32 mouse cellular contexts compared by ENCODE assay signal in the genomic region with DNA sequence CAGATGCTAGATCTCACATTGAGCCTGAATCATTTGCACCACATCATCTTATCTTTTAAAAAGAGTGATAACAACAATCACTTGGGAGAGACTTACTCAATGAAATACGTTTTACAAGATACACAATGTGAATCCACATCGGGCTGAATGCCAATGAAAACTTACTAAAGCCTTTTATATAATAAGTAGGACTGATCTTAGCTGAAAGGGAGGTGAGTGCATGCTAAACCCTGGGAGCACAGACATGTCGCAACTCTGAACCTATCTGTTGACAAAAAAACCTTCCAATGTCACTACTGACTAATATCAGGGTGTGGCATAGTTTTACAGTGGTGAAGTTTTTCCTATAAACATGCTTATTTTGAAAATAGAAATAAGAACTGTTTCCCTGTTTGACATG. TPM values are rescaled to one million over a fixed set of nuclear protein-coding genes. Genes with fewer than 3 reads are reported as not detected.
A peak's percentile ranks its signal among the peaks of the same experiment; 100 is the strongest.
DNase-seq lines count a peak whose midpoint lies in the region; ATAC-seq and TF ChIP-seq lines count a peak whose summit lies in the region.
"Had no signal": no experiment of that assay in that cellular context is flagged by ENCODE, and none has a peak within 500 bp of the region (broad histone marks: within the 10 kb centered on the region; RNA-seq: fewer than 3 reads in every experiment).

No protein-coding gene starts in this region.

- no peak for ATAC-seq in embryonic facial prominence, embryonic 14.5 days (ENCODE audit: low read depth)
- ATAC-seq in lung, embryonic 14.5 days (ENCODE audit: insufficient read depth), result no peak
- no peak for ATAC-seq in forebrain, embryonic 13.5 days
- ATAC-seq: activated CD4-positive, CD25-positive, alpha-beta regulatory T cell, adult 4 months; forebrain, embryonic 14.5 days; forebrain, embryonic 16.5 days; Patski had no signal

- no peak overlapping the region for H3K4me3 ChIP-seq in embryonic facial prominence, embryonic 14.5 days (ENCODE audit: low read depth, low read length)
- H3K4me3 ChIP-seq in embryonic facial prominence, embryonic 10.5 days, result no peak overlapping the region
- H3K4me3 ChIP-seq in lung, embryonic 14.5 days (ENCODE audit: low read depth, low read length), result no peak overlapping the region
- H3K4me3 ChIP-seq in C2C12 (ENCODE audit: insufficient read depth, poor library complexity, severe bottlenecking), result no peak overlapping the region
- no peak overlapping the region for H3K4me3 ChIP-seq in forebrain, embryonic 13.5 days
- H3K4me3 ChIP-seq: embryonic facial prominence, embryonic 12.5 days; embryonic facial prominence, embryonic 15.5 days; erythroblast, embryonic 14.5 days had no signal

- no peaks in the 10 kb centered on the region for H3K27me3 ChIP-seq in embryonic facial prominence, embryonic 14.5 days (replicated peaks; ENCODE audit: control insufficient read depth, insufficient read depth, low read length)
- H3K27me3 ChIP-seq in embryonic facial prominence, embryonic 10.5 days (replicated peaks; ENCODE audit: low read depth, poor library complexity, severe bottlenecking), result no peaks in the 10 kb centered on the region
- no peaks in the 10 kb centered on the region for H3K27me3 ChIP-seq in lung, embryonic 14.5 days (ENCODE audit: insufficient read depth, low read length)
- H3K27me3 ChIP-seq in C2C12 (ENCODE audit: control insufficient read depth, insufficient read depth, insufficient read length), result no peaks in the 10 kb centered on the region
- 0 out of 2 replicates have a peak, but pooled peaks cover 5% of the 10 kb centered on the region for H3K27me3 ChIP-seq in forebrain, embryonic 13.5 days
- H3K27me3 ChIP-seq: embryonic facial prominence, embryonic 12.5 days; embryonic facial prominence, embryonic 15.5 days had no signal

- no peak overlapping the region for H3K27ac ChIP-seq in embryonic facial prominence, embryonic 14.5 days (replicated peaks; ENCODE audit: low read depth, low read length)
- no peak overlapping the region for H3K27ac ChIP-seq in embryonic facial prominence, embryonic 10.5 days (replicated peaks)
- H3K27ac ChIP-seq in lung, embryonic 14.5 days (ENCODE audit: low read depth), result no peak overlapping the region
- H3K27ac ChIP-seq in forebrain, embryonic 13.5 days, result no peak overlapping the region
- H3K27ac ChIP-seq: embryonic facial prominence, embryonic 12.5 days; embryonic facial prominence, embryonic 15.5 days had no signal

- no peaks in the 10 kb centered on the region for H3K9me3 ChIP-seq in embryonic facial prominence, embryonic 14.5 days (ENCODE audit: control insufficient read depth, low read length)
- H3K9me3 ChIP-seq in embryonic facial prominence, embryonic 10.5 days, result no peaks in the 10 kb centered on the region
- no peaks in the 10 kb centered on the region for H3K9me3 ChIP-seq in lung, embryonic 14.5 days (ENCODE audit: low read depth, low read length)
- no peaks in the 10 kb centered on the region for H3K9me3 ChIP-seq in forebrain, embryonic 13.5 days (replicated peaks)
- H3K9me3 ChIP-seq: embryonic facial prominence, embryonic 12.5 days; embryonic facial prominence, embryonic 15.5 days had no signal

- no peak overlapping the region for H3ac ChIP-seq in C2C12 (ENCODE audit: control insufficient read depth, insufficient read length, low read depth)

- H3K79me3 ChIP-seq in C2C12 (ENCODE audit: low read depth), result no peaks in the 10 kb centered on the region

- DNase-seq in embryonic facial prominence, embryonic 14.5 days (ENCODE audit: low spot score), result peak; percentile 28
- DNase-seq in embryonic facial prominence, embryonic 10.5 days (ENCODE audit: low spot score), result no peak
- DNase-seq in lung, embryonic 14.5 days, result peak; percentile 17
- DNase-seq in lung, postnatal 4 days, result no peak
- DNase-seq in fat pad, adult 2 months (ENCODE audit: extremely low read depth, low read depth, low spot score), result peak; percentile 59
- DNase-seq in adrenal gland, postnatal 14 days, result no peak
- DNase-seq: adrenal gland, adult 8-10 months; adrenal gland, postnatal 25 days; B cell, adult 2 months; cerebellum, adult 11 months; cerebellum, adult 18-20 months; cerebellum, adult 8-10 months; cerebellum, adult 9-11 months; cerebellum, postnatal 14 days; cerebellum, postnatal 36 days; embryo, embryonic 11 days had no signal

- 74% methylated on average over 3 of the region's 3 CpGs for WGBS in embryonic facial prominence, embryonic 14.5 days
- 84% methylated on average over 3 of the region's 3 CpGs for WGBS in embryonic facial prominence, embryonic 10.5 days
- WGBS in lung, embryonic 14.5 days, result 39% methylated on average over 3 of the region's 3 CpGs
- 84% methylated on average over 3 of the region's 3 CpGs for WGBS in forebrain, embryonic 13.5 days

- no peaks in the 10 kb centered on the region for H3K79me2 ChIP-seq in C2C12 (ENCODE audit: control insufficient read depth, insufficient read depth)

- no peak overlapping the region for H3K4me2 ChIP-seq in embryonic facial prominence, embryonic 14.5 days (ENCODE audit: low read depth, low read length)
- no peak overlapping the region for H3K4me2 ChIP-seq in lung, embryonic 14.5 days
- H3K4me2 ChIP-seq in forebrain, embryonic 13.5 days, result no peak overlapping the region
- H3K4me2 ChIP-seq: embryonic facial prominence, embryonic 12.5 days; embryonic facial prominence, embryonic 15.5 days had no signal

- H3K36me3 ChIP-seq in embryonic facial prominence, embryonic 14.5 days (ENCODE audit: control insufficient read depth, insufficient read depth, low read length), result no peaks in the 10 kb centered on the region
- no peaks in the 10 kb centered on the region for H3K36me3 ChIP-seq in embryonic facial prominence, embryonic 10.5 days (replicated peaks)
- no peaks in the 10 kb centered on the region for H3K36me3 ChIP-seq in lung, embryonic 14.5 days (ENCODE audit: insufficient read depth)
- H3K36me3 ChIP-seq in C2C12 (ENCODE audit: control insufficient read depth, insufficient read depth), result no peaks in the 10 kb centered on the region
- no peaks in the 10 kb centered on the region for H3K36me3 ChIP-seq in forebrain, embryonic 13.5 days (ENCODE audit: poor library complexity, severe bottlenecking)
- H3K36me3 ChIP-seq: embryonic facial prominence, embryonic 12.5 days; embryonic facial prominence, embryonic 15.5 days had no signal

- H3K4me1 ChIP-seq in embryonic facial prominence, embryonic 14.5 days (ENCODE audit: control insufficient read depth, insufficient read depth, low read length), result no peaks in the 10 kb centered on the region
- no peaks in the 10 kb centered on the region for H3K4me1 ChIP-seq in embryonic facial prominence, embryonic 10.5 days
- H3K4me1 ChIP-seq in lung, embryonic 14.5 days (ENCODE audit: insufficient read depth), result no peaks in the 10 kb centered on the region
- no peaks in the 10 kb centered on the region for H3K4me1 ChIP-seq in forebrain, embryonic 13.5 days
- H3K4me1 ChIP-seq: embryonic facial prominence, embryonic 12.5 days; embryonic facial prominence, embryonic 15.5 days had no signal

- no peak for TF ChIP-seq CTCF in lung, embryonic 14.5 days (IDR thresholded peaks at IDR 0.05; ENCODE audit: low read depth)
- TF ChIP-seq CTCF in C2C12 (IDR thresholded peaks at IDR 0.05; ENCODE audit: control insufficient read depth, insufficient read depth, insufficient read length), result no peak

- H3K9ac ChIP-seq in embryonic facial prominence, embryonic 14.5 days (ENCODE audit: low read depth, low read length), result no peak overlapping the region
- H3K9ac ChIP-seq in lung, embryonic 14.5 days, result no peak overlapping the region
- H3K9ac ChIP-seq in forebrain, embryonic 13.5 days, result no peak overlapping the region
- H3K9ac ChIP-seq: embryonic facial prominence, embryonic 12.5 days; embryonic facial prominence, embryonic 15.5 days had no signal

TF ChIP-seq in C2C12, 6 proteins besides CTCF, POLR2A, EP300 and RAD21:
- TF ChIP-seq CEBPB (IDR thresholded peaks at IDR 0.05; ENCODE audit: low read depth) (peak; percentile 58), USF1 (IDR thresholded peaks at IDR 0.05; ENCODE audit: low read depth) (no peak)

RNA-seq across cellular contexts. Expression of a gene that starts 2.8 kb away (rescaled TPM):
- polyA plus RNA-seq in embryonic facial prominence, embryonic 14.5 days (2014; fragmentation: Nextera tagmentation; extraction: Ambion mirVana), result 0.05 and 0.24 TPM in 2 replicates
- not detected in 2 replicates for polyA plus RNA-seq in embryonic facial prominence, embryonic 10.5 days (2016; fragmentation: Nextera tagmentation; extraction: Ambion mirVana)
- polyA plus RNA-seq in lung, embryonic 14.5 days (2014; fragmentation: Nextera tagmentation; extraction: Ambion mirVana), result not detected in 2 replicates
- not detected for polyA plus RNA-seq in C2C12 (2012; fragmentation: generic; extraction: Trizol)
- total RNA-seq in adrenal gland, postnatal 14 days (2021), result not detected in 2 replicates
- polyA plus RNA-seq in forebrain, embryonic 13.5 days (2015; fragmentation: Nextera tagmentation; extraction: Ambion mirVana), result not detected in 2 replicates
- total RNA-seq: adrenal gland, adult 18-20 months; adrenal gland, adult 8-10 months; adrenal gland, postnatal 25 days; adrenal gland, postnatal 4 days; common myeloid progenitor, adult 5-6 weeks; MEL had no signal
- polyA plus RNA-seq: brain, embryonic 14.5 days; embryonic facial prominence, embryonic 12.5 days; erythroblast, embryonic 14.5 days; forebrain, embryonic 11.5 days; forebrain, embryonic 14.5 days; forebrain, embryonic 16.5 days; frontal cortex, adult 2 months had no signal

Comparison
In these comparisons a context has a peak if more than half of its experiments do, and no peak if none do; other contexts are left out.
1. DNase-seq: peak in embryonic facial prominence, embryonic 14.5 days (single experiment), lung, embryonic 14.5 days (single experiment) and fat pad, adult 2 months (single experiment); none in embryonic facial prominence, embryonic 10.5 days (single experiment), lung, postnatal 4 days (0 of 2) and adrenal gland, postnatal 14 days (single experiment).